Mouse (Mus musculus) layer of hippocampus, adult 2 months (tissue): ENCODE measurements at regions not wholly inside any gene's neighbourhood (a gene's known extent, or its start where the extent isn't known, plus 50 kb on each side); places are given as distances from the start of the nearest gene placed in this dataset.
A peak's percentile ranks its signal among the peaks of the same experiment; 100 is the strongest.

ENCODE experiments used
- DNase-seq, 2 experiments: peaks; one replicate each; pipeline ENCODE4 v3.0.0; 2022; ENCODE audit warnings: low spot score in 2 of 2
- H3K27ac ChIP-seq: fragments of 200-600 bp; 2 replicates; pipeline ENCODE4 v1.8.1; 2022
- H3K4me3 ChIP-seq: fragments of 200-600 bp; 2 replicates; pipeline ENCODE4 v1.8.1; 2022; ENCODE audit warnings: mild to moderate bottlenecking
- CTCF ChIP-seq: fragments of 200-600 bp; conservative IDR thresholded peaks from 2 replicates; pipeline ENCODE4 v1.8.1; 2022; ENCODE audit warnings: antibody characterized with exemption, mild to moderate bottlenecking, moderate library complexity

DNA sequence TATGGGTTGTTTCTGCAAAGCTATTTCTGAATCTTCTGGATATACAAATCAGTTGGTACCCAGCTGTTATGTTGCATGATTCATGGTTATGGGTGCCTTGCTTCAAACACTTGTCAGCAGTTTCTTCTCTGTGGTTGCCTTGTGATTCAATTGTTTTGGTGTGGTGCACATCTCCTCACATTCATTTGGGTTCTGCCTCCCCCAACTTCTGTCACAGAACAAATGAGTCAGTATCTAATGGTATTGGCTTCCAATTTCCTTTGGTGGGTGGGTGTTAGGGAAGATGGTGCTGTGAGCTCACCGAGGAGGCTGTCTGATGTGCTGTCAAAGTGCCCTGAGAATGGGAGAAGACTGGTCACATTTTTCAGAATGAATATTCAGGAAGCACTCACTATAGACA lies 87.9 kb downstream of the Cypt15 start:
- DNase-seq, result peak; percentile 9 to 66
- no peak overlapping the region for H3K4me3 ChIP-seq
- no peak for TF ChIP-seq CTCF
- H3K27ac ChIP-seq, result no peak overlapping the region
